Mouse (Mus musculus) brain, adult 2 months (tissue): ENCODE data around the gene Olfr1247.
"Not testable (repeated sequence)": the region's sequence is repeated elsewhere in the genome, so short reads cannot be mapped to it uniquely, and the experiment has no call there.

Experiments used
- DNase-seq: peaks from one replicate; pipeline ENCODE4 v3.0.0; 2011; ENCODE audit warnings: low read depth, low spot score

The Olfr1247 gene

DNA sequence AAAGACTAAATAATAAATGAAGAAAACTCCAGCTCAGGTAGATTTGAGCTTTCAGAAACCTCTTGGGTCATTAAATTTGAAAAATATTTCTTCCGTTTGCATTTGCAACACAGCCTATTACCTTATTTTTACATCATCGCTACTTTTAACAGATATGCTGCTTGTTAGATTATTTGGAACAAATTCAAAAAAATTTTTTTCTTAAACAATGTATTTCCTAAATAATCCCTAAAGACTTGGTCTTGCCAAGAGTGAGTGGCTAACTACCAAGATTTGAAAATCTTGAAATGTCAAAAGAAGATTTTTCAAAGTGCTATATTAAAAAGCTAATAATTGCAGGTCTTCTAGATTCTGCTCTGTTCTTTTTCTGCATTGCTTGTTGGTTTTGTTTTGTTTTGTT, at the start of gene Olfr1247:
TSS of gene Olfr1247 (minus strand) at position 101 of the 400 bp plus-strand sequence.
- DNase-seq: no peak

- DNase-seq: no peak
Observed at GRCm38 (mm10) chr2:89661367-89661766, 47.4 kb upstream of the Olfr1247 start, which contains the start of gene Olfr1250. Olfr1250 (minus strand) TSS chr2:89661467.

DNA sequence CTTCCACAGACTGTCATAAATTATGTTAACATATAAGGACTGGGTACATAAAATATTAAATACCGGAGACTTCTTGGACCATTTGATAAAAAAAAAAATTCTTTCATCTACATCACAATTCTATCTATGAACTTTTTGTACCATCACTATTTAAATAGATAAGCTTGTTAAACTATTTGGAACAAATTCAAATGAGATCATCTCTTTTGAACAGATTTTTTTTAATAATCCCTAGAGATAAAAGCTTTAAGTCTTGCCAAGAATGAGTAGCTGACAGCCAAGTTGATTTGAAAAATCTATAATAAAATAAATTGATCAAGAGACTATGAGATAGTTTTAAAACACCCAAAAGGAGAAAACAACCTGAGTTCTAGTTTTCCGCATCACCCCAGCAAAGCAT, 21.0 kb upstream of the Olfr1247 start, which contains the start of gene Olfr1249:
TSS of gene Olfr1249 (minus strand) at position 101 of the 400 bp plus-strand sequence.
- DNase-seq: no peak

DNA sequence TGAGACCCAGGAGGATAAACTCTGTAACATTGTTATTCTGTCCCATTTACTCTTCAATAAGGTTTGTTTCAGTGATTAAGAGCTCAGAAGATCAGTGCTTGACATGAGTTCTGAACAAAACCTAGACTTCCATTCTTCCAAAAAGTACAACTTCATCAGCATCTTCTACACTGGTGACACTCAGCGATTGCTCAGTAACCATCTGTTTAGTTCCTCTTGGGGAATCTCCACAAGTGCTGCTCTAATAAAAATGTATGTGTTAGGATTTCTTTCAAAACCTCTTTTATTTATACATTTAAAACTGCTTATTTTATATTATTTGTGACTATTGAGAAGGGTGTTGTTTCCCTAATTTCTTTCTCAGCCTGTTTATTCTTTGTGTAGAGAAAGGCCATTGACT, 4.2 kb upstream of the Olfr1247 start, which contains the start of gene Olfr1248:
TSS of gene Olfr1248 (minus strand) at position 101 of the 400 bp plus-strand sequence.
- DNase-seq: not testable (repeated sequence)

DNA sequence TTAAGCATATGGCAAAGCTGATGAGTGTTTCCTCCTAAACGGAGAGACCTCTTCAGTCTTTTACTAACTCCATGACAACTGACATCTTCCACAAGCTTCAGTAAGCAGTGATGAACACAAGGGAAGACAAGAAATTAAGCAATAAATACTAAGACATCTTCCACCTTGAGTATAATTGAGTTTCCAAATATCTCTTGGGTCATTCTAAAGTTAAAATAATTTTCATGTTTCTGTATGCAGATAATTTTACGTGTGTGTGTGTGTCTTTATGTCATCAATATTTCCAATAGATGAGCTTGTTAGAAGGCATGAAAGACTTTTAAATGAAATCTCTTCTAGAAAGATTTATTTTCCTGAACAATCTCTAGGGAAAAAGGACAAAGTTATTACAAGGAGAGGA, 20.9 kb downstream of the Olfr1247 start, which contains the start of gene Olfr1246:
TSS of gene Olfr1246 (minus strand) at position 101 of the 400 bp plus-strand sequence.
- DNase-seq: no peak

DNA sequence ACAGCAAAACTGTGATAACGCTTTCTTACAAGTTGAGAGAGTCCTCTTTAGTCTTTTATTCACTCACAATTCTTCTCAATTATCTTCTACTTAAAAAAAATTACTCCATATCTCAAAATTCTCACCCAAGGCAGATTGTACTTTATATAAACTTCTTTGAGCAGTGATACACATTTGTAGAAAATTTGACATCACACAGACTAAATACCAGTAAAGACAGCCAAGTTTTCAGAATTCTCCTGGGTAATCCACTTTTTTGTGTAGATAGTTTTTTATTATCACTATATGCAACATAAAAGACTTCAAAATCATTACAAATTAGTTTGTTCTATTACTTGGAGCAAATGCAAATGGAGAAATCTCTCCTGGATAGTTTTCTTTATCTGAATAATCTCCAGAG, 35.6 kb downstream of the Olfr1247 start, which contains the start of gene Olfr1245:
TSS of gene Olfr1245 (minus strand) at position 101 of the 400 bp plus-strand sequence.
- DNase-seq: no peak

- DNase-seq: not testable (repeated sequence)
Observed at GRCm38 (mm10) chr2:89562706-89563105, 51.2 kb downstream of the Olfr1247 start.
